Mouse (Mus musculus): Measurements from ENCODE around the gene Gtsf1l.

DNA sequence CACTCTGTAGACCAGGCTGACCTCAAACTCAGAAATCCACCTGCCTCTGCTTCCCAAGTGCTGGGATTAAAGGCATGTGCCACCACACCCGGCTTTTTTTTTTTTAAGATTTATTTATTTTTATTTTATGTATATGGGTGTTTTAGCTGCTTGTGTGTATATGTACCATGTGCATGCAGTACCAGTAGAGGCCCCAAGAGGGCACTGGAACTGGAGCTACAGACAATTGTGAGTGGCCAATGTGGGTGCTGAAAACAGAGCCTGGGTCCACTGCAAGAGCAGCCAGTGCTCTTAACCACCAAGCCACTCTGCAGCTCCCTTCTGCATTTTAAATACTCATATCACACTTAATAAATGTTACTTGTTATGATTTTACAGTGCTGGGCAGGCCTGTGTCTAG lies 23.1 kb upstream of the Gtsf1l start:
- TF ChIP-seq CTCF (IDR thresholded peaks at IDR 0.05) (peak; percentile 27), POLR2A (IDR thresholded peaks at IDR 0.05; ENCODE audit: insufficient read depth, low read depth, low read length) (no peak)

Data from heart, adult 2 months (tissue).